Mouse (Mus musculus): ENCODE results near the gene Gtf2h4.

GRCm38 (mm10) chr17:35698501-35698883 lies 25.0 kb upstream of the Gtf2h4 start:
- TF ChIP-seq CTCF (IDR thresholded peaks at IDR 0.05; ENCODE audit: borderline replicate concordance, extremely low read depth, insufficient read depth, insufficient read length) (no peak), POLR2A (IDR thresholded peaks at IDR 0.05; ENCODE audit: borderline replicate concordance, extremely low read depth, insufficient read depth, insufficient read length, poor library complexity, severe bottlenecking) (no peak)
